Mouse (Mus musculus): Measurements from ENCODE around the gene Klf3. TPM values are rescaled to one million over a fixed set of nuclear protein-coding genes. Genes with fewer than 3 reads are reported as not detected.

The Klf3 gene
- polyA plus RNA-seq, 1 experiment = 112 TPM

GRCm38 (mm10) chr5:64810860-64811499 lies 7.8 kb downstream of the Klf3 start:
- H3K4me3 ChIP-seq (ENCODE audit: low read depth, low read length) = peak overlapping the region; percentile 50
- TF ChIP-seq EP300 (IDR thresholded peaks at IDR 0.05; ENCODE audit: insufficient read depth, low read depth, low read length) (peak; percentile 72; the same call in 1 of the 2 replicates), POLR2A (IDR thresholded peaks at IDR 0.05; ENCODE audit: insufficient read depth, low read length) (no peak), CTCF (IDR thresholded peaks at IDR 0.05; ENCODE audit: low read depth, low read length) (no peak)
- peak overlapping the region; percentile 67 for H3K9ac ChIP-seq (ENCODE audit: low read depth, poor library complexity, severe bottlenecking)
- peak overlapping the region; percentile 95 for H3K27ac ChIP-seq (ENCODE audit: insufficient read depth, low read length)
- no peaks in the 10 kb centered on the region for H3K27me3 ChIP-seq (ENCODE audit: control insufficient read depth, insufficient read depth, low read length, poor library complexity, severe bottlenecking)
- no peaks in the 10 kb centered on the region for H3K9me3 ChIP-seq (replicated peaks; ENCODE audit: control insufficient read depth, insufficient read depth, low read length, poor library complexity, severe bottlenecking)
- H3K36me3 ChIP-seq (ENCODE audit: control insufficient read depth, insufficient read depth, low read length, poor library complexity, severe bottlenecking) = peaks cover 7% of the 10 kb centered on the region
- peaks cover 9% of the 10 kb centered on the region for H3K4me1 ChIP-seq (ENCODE audit: control insufficient read depth, insufficient read depth, low read length)

DNA sequence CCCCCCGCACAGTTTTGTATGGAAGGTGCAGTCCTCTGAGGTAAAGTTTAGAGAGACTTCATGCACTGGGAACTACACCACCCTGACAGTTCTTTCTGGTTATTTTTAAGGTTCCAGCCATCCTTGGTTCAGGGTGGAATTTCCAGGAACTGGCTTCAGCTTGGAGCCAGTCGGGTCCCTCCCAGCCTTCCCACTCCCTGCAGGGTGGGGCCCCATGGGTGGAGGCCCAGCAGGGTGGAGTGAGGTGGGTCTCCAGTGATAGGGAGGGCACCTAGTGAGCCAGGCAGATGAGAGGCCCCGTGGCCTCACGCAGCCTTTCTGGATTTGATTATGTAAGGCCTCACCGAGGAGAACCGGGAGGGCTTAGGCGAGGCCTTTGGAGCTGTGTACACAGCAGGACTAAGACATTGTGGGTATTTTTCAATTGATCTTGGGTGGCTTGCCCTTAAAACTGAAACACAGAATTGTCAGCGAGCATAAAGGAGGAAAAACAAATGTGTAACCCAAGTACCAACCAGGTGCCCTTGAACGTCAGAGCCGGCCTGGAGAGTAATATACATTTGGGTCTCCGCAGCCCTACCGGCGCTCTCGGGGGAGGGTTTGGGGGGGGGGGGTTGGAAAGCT lies 8.4 kb downstream of the Klf3 start:
- Histone ChIP-seq H3K27me3 (ENCODE audit: control insufficient read depth, insufficient read depth, low read length, poor library complexity, severe bottlenecking) (no peaks in the 10 kb centered on the region), H3K4me1 (ENCODE audit: control insufficient read depth, insufficient read depth, low read length) (peaks cover 9% of the 10 kb centered on the region), H3K9ac (ENCODE audit: low read depth, poor library complexity, severe bottlenecking) (peak overlapping the region; percentile 67), H3K27ac (ENCODE audit: insufficient read depth, low read length) (peak overlapping the region; percentile 95), H3K4me3 (ENCODE audit: low read depth, low read length) (peak overlapping the region; percentile 66), H3K36me3 (ENCODE audit: control insufficient read depth, insufficient read depth, low read length, poor library complexity, severe bottlenecking) (peaks cover 10% of the 10 kb centered on the region), H3K9me3 (replicated peaks; ENCODE audit: control insufficient read depth, insufficient read depth, low read length, poor library complexity, severe bottlenecking) (no peaks in the 10 kb centered on the region)
- TF ChIP-seq POLR2A (IDR thresholded peaks at IDR 0.05; ENCODE audit: insufficient read depth, low read length) (no peak), EP300 (IDR thresholded peaks at IDR 0.05; ENCODE audit: insufficient read depth, low read depth, low read length) (peak; percentile 80; the same call in 1 of the 2 replicates)

GRCm38 (mm10) chr5:64812124-64812982 lies 9.2 kb downstream of the Klf3 start:
- Histone ChIP-seq H3K4me3 (ENCODE audit: low read depth, low read length) (peak overlapping the region; percentile 66), H3K9ac (ENCODE audit: low read depth, poor library complexity, severe bottlenecking) (peak overlapping the region; percentile 67), H3K9me3 (replicated peaks; ENCODE audit: control insufficient read depth, insufficient read depth, low read length, poor library complexity, severe bottlenecking) (no peaks in the 10 kb centered on the region), H3K36me3 (ENCODE audit: control insufficient read depth, insufficient read depth, low read length, poor library complexity, severe bottlenecking) (peaks cover 17% of the 10 kb centered on the region), H3K27me3 (ENCODE audit: control insufficient read depth, insufficient read depth, low read length, poor library complexity, severe bottlenecking) (no peaks in the 10 kb centered on the region), H3K4me1 (ENCODE audit: control insufficient read depth, insufficient read depth, low read length) (peaks cover 9% of the 10 kb centered on the region), H3K27ac (ENCODE audit: insufficient read depth, low read length) (peak overlapping the region; percentile 95)
- TF ChIP-seq CTCF (IDR thresholded peaks at IDR 0.05; ENCODE audit: low read depth, low read length) (no peak), EP300 (IDR thresholded peaks at IDR 0.05; ENCODE audit: insufficient read depth, low read depth, low read length) (peak; percentile 93)

GRCm38 (mm10) chr5:64812983-64813304 lies 9.8 kb downstream of the Klf3 start:
- H3K4me3 ChIP-seq (ENCODE audit: low read depth, low read length) = peak overlapping the region; percentile 66
- peaks cover 9% of the 10 kb centered on the region for H3K4me1 ChIP-seq (ENCODE audit: control insufficient read depth, insufficient read depth, low read length)
- no peak for TF ChIP-seq POLR2A (IDR thresholded peaks at IDR 0.05; ENCODE audit: insufficient read depth, low read length)
- no peak for TF ChIP-seq CTCF (IDR thresholded peaks at IDR 0.05; ENCODE audit: low read depth, low read length)
- TF ChIP-seq EP300 (IDR thresholded peaks at IDR 0.05; ENCODE audit: insufficient read depth, low read depth, low read length) = no peak
- H3K27ac ChIP-seq (ENCODE audit: insufficient read depth, low read length) = peak overlapping the region; percentile 95
- H3K9ac ChIP-seq (ENCODE audit: low read depth, poor library complexity, severe bottlenecking) = peak overlapping the region; percentile 67
- H3K36me3 ChIP-seq (ENCODE audit: control insufficient read depth, insufficient read depth, low read length, poor library complexity, severe bottlenecking) = peaks cover 23% of the 10 kb centered on the region
- no peaks in the 10 kb centered on the region for H3K9me3 ChIP-seq (replicated peaks; ENCODE audit: control insufficient read depth, insufficient read depth, low read length, poor library complexity, severe bottlenecking)
- no peaks in the 10 kb centered on the region for H3K27me3 ChIP-seq (ENCODE audit: control insufficient read depth, insufficient read depth, low read length, poor library complexity, severe bottlenecking)

GRCm38 (mm10) chr5:64813361-64813760 lies 10.2 kb downstream of the Klf3 start:
- no peak overlapping the region for H3K27ac ChIP-seq (ENCODE audit: insufficient read depth, low read length)
- no peaks in the 10 kb centered on the region for H3K27me3 ChIP-seq (ENCODE audit: control insufficient read depth, insufficient read depth, low read length, poor library complexity, severe bottlenecking)
- H3K36me3 ChIP-seq (ENCODE audit: control insufficient read depth, insufficient read depth, low read length, poor library complexity, severe bottlenecking) = peaks cover 27% of the 10 kb centered on the region

More at GRCm38 (mm10) chr5:64813361-64813760, 10.2 kb downstream of the Klf3 start:
- H3K4me1 ChIP-seq (ENCODE audit: control insufficient read depth, insufficient read depth, low read length) = peaks cover 9% of the 10 kb centered on the region
- peak overlapping the region; percentile 67 for H3K9ac ChIP-seq (ENCODE audit: low read depth, poor library complexity, severe bottlenecking)
- no peak overlapping the region for H3K4me3 ChIP-seq (ENCODE audit: low read depth, low read length)
- no peaks in the 10 kb centered on the region for H3K9me3 ChIP-seq (replicated peaks; ENCODE audit: control insufficient read depth, insufficient read depth, low read length, poor library complexity, severe bottlenecking)
- no peak for TF ChIP-seq POLR2A (IDR thresholded peaks at IDR 0.05; ENCODE audit: insufficient read depth, low read length)
- TF ChIP-seq CTCF (IDR thresholded peaks at IDR 0.05; ENCODE audit: low read depth, low read length) = peak; percentile 51

Data from ES-Bruce4 (cell line).